Mouse (Mus musculus) intestine, postnatal 0 days (tissue): ENCODE results near the gene Ermap. TPM values are rescaled to one million over a fixed set of nuclear protein-coding genes. Genes with fewer than 3 reads are reported as not detected.

Source experiments
- ATAC-seq: fragments of 200-750 bp; cut with Nextera tagmentation; 2 replicates; pipeline ENCODE4 v1.8.0; 2017; ENCODE audit warnings: mild to moderate bottlenecking, moderate TSS enrichment, moderate library complexity
- H3K27ac ChIP-seq: fragments of 300-500 bp; sonication (generic); 2 replicates; pipeline ENCODE4 v1.5.1; 2014; ENCODE audit warnings: mild to moderate bottlenecking, low read depth, low read length, moderate library complexity
- H3K27me3 ChIP-seq: fragments of 300-500 bp; sonication (generic); replicated peaks from 2 replicates; pipeline ENCODE4 v1.6.1; 2014; ENCODE audit warnings: low read length, mixed read lengths; ENCODE audit not compliant: control insufficient read depth, insufficient read depth
- H3K36me3 ChIP-seq: fragments of 300-500 bp; sonication (generic); 2 replicates; pipeline ENCODE4 v1.6.1; 2014; ENCODE audit warnings: mild to moderate bottlenecking, moderate library complexity; ENCODE audit not compliant: control insufficient read depth, insufficient read depth
- H3K4me1 ChIP-seq: fragments of 300-500 bp; sonication (generic); replicated peaks from 2 replicates; pipeline ENCODE4 v1.6.1; 2014; ENCODE audit warnings: antibody characterized with exemption, low read length, mixed read lengths; ENCODE audit not compliant: control insufficient read depth, insufficient read depth
- H3K4me2 ChIP-seq: fragments of 300-500 bp; sonication (generic); replicated peaks from 2 replicates; pipeline ENCODE4 v1.6.1; 2014; ENCODE audit warnings: low read depth, mild to moderate bottlenecking, moderate library complexity
- H3K4me3 ChIP-seq: fragments of 300-500 bp; sonication (generic); 2 replicates; pipeline ENCODE4 v1.5.1; 2014; ENCODE audit warnings: low read depth, low read length
- H3K9ac ChIP-seq: fragments of 300-500 bp; sonication (generic); 2 replicates; pipeline ENCODE4 v1.6.1; 2014; ENCODE audit warnings: mild to moderate bottlenecking, low read depth, low read length
- H3K9me3 ChIP-seq: fragments of 300-500 bp; sonication (generic); 2 replicates; pipeline ENCODE4 v1.6.1; 2016; ENCODE audit warnings: mixed run types; ENCODE audit not compliant: control insufficient read depth
- CTCF ChIP-seq: sonication (generic); IDR thresholded peaks from 2 replicates; pipeline ENCODE4 v1.5.1; 2016; ENCODE audit warnings: low read depth, mild to moderate bottlenecking, control low read depth, antibody characterized with exemption, moderate library complexity
- WGBS: fragments of 180-500 bp; shearing (Covaris S2); extraction: QIAGEN DNeasy Blood & Tissue Kit; methylation state at CpG from one replicate; pipeline ENCODE4 v1.1.7; 2014; 5-methylcytosine and 5-hydroxymethylcytosine counted together
- polyA plus RNA-seq: library from polyadenylated mRNA; unstranded; fragments of >200 nt; fragmentation: Nextera tagmentation; extraction: Ambion mirVana; gene quantifications from 2 replicates; pipeline ENCODE4 v1.2.1, GENCODE M21; 2015

Ermap gene
- polyA plus RNA-seq: 0.05 and 0.18 TPM in 2 replicates

- 60% methylated on average over 6 of the region's 6 CpGs for WGBS
- H3K9me3 ChIP-seq: no peaks in the 10 kb centered on the region
- no peak for ATAC-seq
These were observed at the start of gene Ermap for GRCm38 (mm10) chr4:119189864-119190263. Gene Ermap, minus strand, starts transcription at chr4:119190011.

GRCm38 (mm10) chr4:119239181-119239682 lies 49.4 kb upstream of the Ermap start:
- peak; percentile 36; the same call in 1 of the 2 replicates for ATAC-seq

More at GRCm38 (mm10) chr4:119189864-119190263, at the start of gene Ermap:
- Histone ChIP-seq H3K4me2 (no peak within 1 kb of the TSS), H3K27me3 (no peaks in the 10 kb centered on the region), H3K4me1 (no peaks in the 10 kb centered on the region), H3K9ac (no peak within 1 kb of the TSS), H3K36me3 (no peaks in the 10 kb centered on the region), H3K27ac (no peak within 1 kb of the TSS), H3K4me3 (no peak within 1 kb of the TSS)
- TF ChIP-seq CTCF: no peak

GRCm38 (mm10) chr4:119238661-119239060 lies 48.9 kb upstream of the Ermap start:
- no peaks in the 10 kb centered on the region for H3K4me1 ChIP-seq
- H3K9ac ChIP-seq: no peak overlapping the region
- no peak for ATAC-seq
- H3K4me3 ChIP-seq: no peak overlapping the region
- H3K27ac ChIP-seq: no peak overlapping the region
- H3K36me3 ChIP-seq: peaks cover 25% of the 10 kb centered on the region
- no peak for TF ChIP-seq CTCF
- H3K9me3 ChIP-seq: no peaks in the 10 kb centered on the region
- H3K27me3 ChIP-seq: no peaks in the 10 kb centered on the region
- 77% methylated on average over 3 of the region's 3 CpGs for WGBS
- no peak overlapping the region for H3K4me2 ChIP-seq

More at GRCm38 (mm10) chr4:119239181-119239682, 49.4 kb upstream of the Ermap start:
- H3K4me2 ChIP-seq: peak overlapping the region; percentile 39; the same call in 1 of the 2 replicates
- no peaks in the 10 kb centered on the region for H3K4me1 ChIP-seq
- no peaks in the 10 kb centered on the region for H3K9me3 ChIP-seq
- no peak overlapping the region for H3K9ac ChIP-seq
- H3K4me3 ChIP-seq: no peak overlapping the region
- no peaks in the 10 kb centered on the region for H3K27me3 ChIP-seq
- 41% methylated on average over 12 of the region's 12 CpGs for WGBS
- no peak overlapping the region for H3K27ac ChIP-seq
- H3K36me3 ChIP-seq: peaks cover 29% of the 10 kb centered on the region
- peak; percentile 89 for TF ChIP-seq CTCF

DNA sequence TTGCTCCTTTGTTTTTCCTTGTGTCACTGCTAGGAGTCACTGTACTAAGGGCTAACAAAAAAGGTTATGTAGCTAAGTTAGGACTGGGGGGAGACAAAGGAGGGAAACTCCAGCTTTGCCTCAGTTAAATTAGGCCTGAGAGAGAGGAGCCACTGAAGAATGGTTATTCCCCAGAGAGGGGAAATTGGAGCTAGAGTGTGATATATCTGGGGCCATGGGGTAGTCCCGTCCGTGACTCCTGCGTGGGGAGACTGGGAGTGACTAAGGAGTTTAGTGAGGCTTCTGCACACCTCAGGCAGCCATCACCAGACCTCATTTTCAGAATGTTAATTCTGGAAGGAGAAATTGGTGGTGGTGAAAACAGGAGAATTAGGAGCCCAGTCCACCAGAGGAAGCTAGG lies 44.5 kb upstream of the Ermap start:
- H3K27me3 ChIP-seq: no peaks in the 10 kb centered on the region
- no peak for ATAC-seq
- H3K27ac ChIP-seq: no peak overlapping the region
- H3K4me3 ChIP-seq: peak overlapping the region; percentile 62; the same call in 1 of the 2 replicates
- 71% methylated on average over 3 of the region's 3 CpGs for WGBS
- no peaks in the 10 kb centered on the region for H3K9me3 ChIP-seq
- peak overlapping the region; percentile 95 for H3K4me2 ChIP-seq
- no peaks in the 10 kb centered on the region for H3K4me1 ChIP-seq
- TF ChIP-seq CTCF: no peak
- H3K36me3 ChIP-seq: peaks cover 9% of the 10 kb centered on the region; the same call in 1 of the 2 replicates
- H3K9ac ChIP-seq: no peak overlapping the region

GRCm38 (mm10) chr4:119233256-119233901 lies 43.6 kb upstream of the Ermap start:
- Histone ChIP-seq H3K9me3 (no peaks in the 10 kb centered on the region), H3K4me3 (peak overlapping the region; percentile 62), H3K4me2 (peak overlapping the region; percentile 95), H3K9ac (peak overlapping the region; percentile 53), H3K36me3 (peaks cover 11% of the 10 kb centered on the region; the same call in 1 of the 2 replicates), H3K27me3 (no peaks in the 10 kb centered on the region), H3K4me1 (no peaks in the 10 kb centered on the region), H3K27ac (peak overlapping the region; percentile 24; the same call in 1 of the 2 replicates)
- ATAC-seq: peak; percentile 39
- under 1% methylated on average over 36 of the region's 36 CpGs for WGBS
- peak; percentile 42; the same call in 1 of the 2 replicates for TF ChIP-seq CTCF

DNA sequence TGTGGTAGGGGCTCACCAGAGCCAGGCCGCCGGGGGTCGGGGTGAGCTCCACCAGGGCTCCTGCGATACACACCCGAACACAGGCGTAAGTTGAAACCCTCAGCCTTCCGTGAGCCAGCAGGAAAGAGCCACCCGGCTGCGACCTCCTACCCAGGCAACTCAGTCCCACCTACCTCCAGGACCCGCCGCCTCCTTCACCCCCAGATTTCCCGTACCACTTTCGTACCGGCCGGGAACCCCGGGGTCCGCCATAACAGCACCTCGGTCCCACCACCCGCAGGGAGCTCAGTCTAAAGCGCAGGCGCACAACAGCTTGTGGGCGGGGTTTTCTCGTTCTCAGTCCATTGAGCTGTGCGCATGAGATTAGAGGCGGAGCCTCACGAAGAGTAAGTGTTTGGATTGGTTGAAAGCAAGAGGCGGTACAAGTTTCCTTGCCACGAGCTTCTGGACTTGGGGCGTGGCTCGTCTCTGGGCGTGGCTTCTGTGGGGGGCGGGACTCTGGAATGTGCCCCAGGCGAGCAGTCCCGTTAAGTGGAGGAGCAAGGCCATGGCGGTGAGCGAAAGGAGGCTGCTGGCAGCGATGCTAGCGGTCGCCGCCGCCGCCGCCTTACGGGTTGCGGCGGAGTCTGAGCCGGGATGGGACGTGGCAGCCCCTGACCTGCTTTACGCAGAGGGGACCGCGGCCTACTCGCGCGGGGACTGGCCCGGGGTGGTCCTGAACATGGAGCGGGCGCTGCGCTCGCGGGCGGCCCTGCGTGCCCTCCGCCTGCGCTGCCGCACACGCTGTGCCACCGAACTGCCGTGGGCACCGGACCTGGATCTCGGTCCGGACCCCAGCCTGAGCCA lies 42.8 kb upstream of the Ermap start, which contains the start of the genes AU022252 and P3h1:
AU022252 (minus strand) TSS at position 303 of the 846 bp plus-strand sequence.
P3h1 (plus strand) TSS at position 506 of the 846 bp plus-strand sequence.
- no peak for TF ChIP-seq CTCF
- under 1% methylated on average over 71 of the region's 71 CpGs for WGBS
- peak within 1 kb of the TSS; percentile 24; the same call in 1 of the 2 replicates for H3K27ac ChIP-seq

More for the DNA sequence above, 42.8 kb upstream of the Ermap start, which contains the start of the genes AU022252 and P3h1:
- peak within 1 kb of the TSS; percentile 60 for H3K9ac ChIP-seq
- H3K9me3 ChIP-seq: no peaks in the 10 kb centered on the region
- no peaks in the 10 kb centered on the region for H3K27me3 ChIP-seq
- peaks cover 19% of the 10 kb centered on the region; the same call in 1 of the 2 replicates for H3K36me3 ChIP-seq
- H3K4me3 ChIP-seq: peak within 1 kb of the TSS; percentile 62
- peak within 1 kb of the TSS; percentile 95 for H3K4me2 ChIP-seq
- peak; percentile 97 for ATAC-seq
- no peaks in the 10 kb centered on the region for H3K4me1 ChIP-seq
